Mouse (Mus musculus): ENCODE measurements at regions not wholly inside any gene's neighbourhood (a gene's known extent, or its start where the extent isn't known, plus 50 kb on each side); places are given as distances from the start of the nearest gene placed in this dataset.

DNA sequence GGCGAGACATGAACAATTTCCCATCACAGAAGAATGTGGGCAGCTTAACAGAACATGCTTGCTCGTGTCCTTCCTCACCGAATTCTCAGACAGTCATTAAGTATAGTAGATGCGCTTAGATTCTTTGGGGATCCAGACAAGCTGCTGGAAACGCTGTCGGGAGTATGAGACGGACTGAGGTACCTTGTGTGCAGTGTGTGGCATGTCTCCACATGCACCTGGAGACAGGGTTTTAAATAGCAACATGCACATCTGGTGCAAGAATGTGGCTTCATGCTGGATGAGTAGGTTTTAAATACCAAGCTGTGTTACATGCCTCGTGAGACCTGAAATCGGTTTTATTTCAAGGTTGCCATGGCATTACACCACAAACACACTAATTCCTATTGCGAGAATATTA lies 188.5 kb downstream of the Tcp10c start:
- no peak for TF ChIP-seq POLR2A (IDR thresholded peaks at IDR 0.05; ENCODE audit: extremely low read depth, insufficient read depth, low read length)
- no peak for TF ChIP-seq CTCF (IDR thresholded peaks at IDR 0.05; ENCODE audit: low read depth, low read length)
